Mouse (Mus musculus) adrenal gland, adult 2 months (tissue): ENCODE measurements around the gene Aven. TPM values are rescaled to one million over a fixed set of nuclear protein-coding genes. Genes with fewer than 3 reads are reported as not detected.
"Not testable (repeated sequence)": the region's sequence is repeated elsewhere in the genome, so short reads cannot be mapped to it uniquely, and the experiment has no call there.

Experiments used
- DNase-seq: peaks from one replicate; pipeline ENCODE4 v3.0.0; 2021
- long read RNA-seq: library from polyadenylated mRNA; stranded (forward); transcript quantifications from one replicate; pipeline ENCODE4 v2.0.0, GENCODE M21; 2021
- polyA plus RNA-seq: library from polyadenylated mRNA; depleted of rRNA; stranded (reverse); fragments of >200 nt; gene quantifications from 2 replicates; pipeline ENCODE4 v1.2.3, GENCODE M21; 2012; rRNA removed
- total RNA-seq, 2 experiments: library from RNA; stranded (reverse); gene quantifications; 2 replicates each; pipeline ENCODE4 v1.2.3; 2021

The Aven gene
- total RNA-seq = 10 to 100 TPM; 17.0 to 21.2 TPM
- polyA plus RNA-seq = 0.98 and 1.0 TPM in 2 replicates
- long read RNA-seq, full-length matches to known transcripts = 17 of 19 reads
- long read RNA-seq, partial matches to known transcripts = 1 of 19 reads
- long read RNA-seq, other reads (novel, unspliced or antisense) = 1 of 19 reads

DNA sequence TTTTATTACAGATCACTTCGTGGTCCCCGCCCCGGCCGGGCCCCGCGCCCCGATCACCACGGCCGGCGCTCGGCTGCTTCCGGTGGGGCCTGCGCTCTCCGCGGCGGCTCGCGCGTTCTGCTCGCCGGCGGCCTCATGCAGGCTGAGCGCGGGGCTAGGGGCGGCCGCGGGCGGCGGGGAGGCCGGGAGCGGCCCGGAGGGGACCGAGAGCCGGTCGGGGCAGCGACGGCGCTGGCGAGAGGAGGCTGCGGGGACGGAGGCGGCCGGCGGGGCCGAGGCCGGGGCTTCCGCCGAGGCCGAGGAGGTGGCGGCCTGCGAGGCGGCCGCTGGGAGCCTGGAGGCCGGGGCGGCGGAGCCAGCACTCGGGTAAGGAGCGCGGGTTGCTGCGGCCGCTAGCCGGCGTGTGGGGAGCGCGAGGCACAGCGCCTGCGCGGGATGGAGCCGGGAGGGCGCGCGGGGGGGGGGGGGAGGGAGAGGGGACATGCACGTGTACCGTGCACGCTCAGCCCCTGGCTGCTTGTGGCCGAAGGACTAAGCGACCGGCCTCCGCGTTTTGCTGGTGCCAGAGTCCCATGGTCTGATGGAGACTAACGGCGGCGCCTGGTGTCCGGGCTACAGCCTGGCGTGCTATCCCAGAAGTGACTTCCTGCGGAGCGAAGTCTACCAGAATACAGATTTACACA is at the start of gene Aven:
Gene Aven (plus strand): TSS at position 109 of the 683 bp plus-strand sequence.
- peak; percentile 94 for DNase-seq

DNA sequence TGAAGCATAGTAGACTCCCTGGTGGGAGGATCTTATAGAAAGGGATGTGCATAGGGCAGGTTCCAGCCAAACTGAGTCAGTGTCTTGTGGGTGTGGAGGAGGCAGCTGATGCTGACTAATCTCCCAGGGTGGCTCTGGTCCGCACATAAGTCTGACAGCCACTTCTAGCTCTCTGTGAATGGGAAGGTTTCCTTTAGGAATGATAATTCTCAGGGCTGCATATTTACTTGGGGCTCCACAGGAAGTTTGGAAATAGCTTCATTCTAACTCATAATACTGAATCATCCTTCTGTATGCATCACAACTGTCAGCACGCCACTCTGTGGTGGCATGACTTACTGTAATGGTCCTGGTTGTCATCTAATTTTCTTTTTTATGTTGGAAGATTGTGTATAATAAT is 49.3 kb upstream of the Aven start:
- DNase-seq = no peak

DNA sequence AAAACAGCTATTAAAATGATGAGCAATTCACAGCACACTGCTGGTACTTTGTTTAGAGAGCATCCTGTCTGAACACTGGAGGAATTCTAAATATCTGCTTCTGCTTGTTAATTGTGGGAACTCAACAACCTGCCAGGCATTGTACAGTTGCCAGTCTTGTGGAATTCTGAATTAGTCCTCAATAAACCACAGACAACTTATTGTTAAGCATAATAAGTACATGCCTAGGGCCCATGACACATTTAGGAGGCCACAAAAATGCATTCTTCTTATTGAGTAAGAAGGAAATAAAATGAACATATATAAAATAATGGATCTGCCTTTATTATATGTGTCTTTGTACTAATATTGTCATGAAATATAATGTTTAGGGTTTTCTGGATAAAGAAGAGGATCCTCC is 47.3 kb upstream of the Aven start:
- no peak for DNase-seq

DNA sequence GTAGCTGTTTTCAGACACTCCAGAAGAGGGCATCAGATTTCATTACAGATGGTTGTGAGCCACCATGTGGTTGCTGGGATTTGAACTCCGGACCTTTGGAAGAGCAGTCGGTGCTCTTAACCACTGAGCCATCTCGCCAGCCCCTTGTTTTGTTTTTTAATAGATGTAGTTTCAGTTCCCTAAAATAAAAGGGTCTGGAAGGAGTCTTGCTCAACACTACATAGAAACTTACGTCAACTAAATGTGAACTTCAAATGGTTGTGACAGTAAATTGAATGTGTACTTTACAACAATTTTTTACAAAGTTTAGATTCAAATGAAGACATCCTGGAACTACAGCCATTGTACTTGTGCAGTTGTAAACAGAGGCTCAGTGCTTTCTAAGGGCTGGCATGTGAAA is 44.7 kb upstream of the Aven start:
- DNase-seq = not testable (repeated sequence)

DNA sequence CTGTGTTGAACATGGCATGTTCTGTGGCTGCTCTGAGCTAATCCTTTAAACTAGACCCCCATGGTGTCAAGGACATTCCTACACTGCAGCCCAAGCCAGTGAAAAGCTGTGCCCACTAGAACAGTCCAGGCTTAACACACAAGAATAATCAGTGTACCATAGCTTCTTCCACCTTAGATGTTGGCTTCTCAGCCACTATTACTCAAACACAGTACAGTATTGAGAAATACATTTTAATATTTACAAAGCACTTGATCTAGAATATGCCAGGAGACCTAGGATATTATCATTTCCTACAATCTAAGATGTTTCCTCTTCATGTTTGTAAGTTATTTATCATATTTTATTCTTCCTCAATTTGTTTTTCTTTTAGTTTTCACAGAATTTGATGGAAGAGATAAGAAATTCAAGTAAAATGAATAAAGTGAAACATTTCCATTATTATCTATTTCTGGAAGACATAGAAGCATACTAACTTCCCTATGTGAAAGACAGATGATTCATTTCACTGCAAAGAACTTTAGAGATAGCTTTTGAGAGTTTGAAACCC is 44.2 kb upstream of the Aven start:
- no peak for DNase-seq

DNA sequence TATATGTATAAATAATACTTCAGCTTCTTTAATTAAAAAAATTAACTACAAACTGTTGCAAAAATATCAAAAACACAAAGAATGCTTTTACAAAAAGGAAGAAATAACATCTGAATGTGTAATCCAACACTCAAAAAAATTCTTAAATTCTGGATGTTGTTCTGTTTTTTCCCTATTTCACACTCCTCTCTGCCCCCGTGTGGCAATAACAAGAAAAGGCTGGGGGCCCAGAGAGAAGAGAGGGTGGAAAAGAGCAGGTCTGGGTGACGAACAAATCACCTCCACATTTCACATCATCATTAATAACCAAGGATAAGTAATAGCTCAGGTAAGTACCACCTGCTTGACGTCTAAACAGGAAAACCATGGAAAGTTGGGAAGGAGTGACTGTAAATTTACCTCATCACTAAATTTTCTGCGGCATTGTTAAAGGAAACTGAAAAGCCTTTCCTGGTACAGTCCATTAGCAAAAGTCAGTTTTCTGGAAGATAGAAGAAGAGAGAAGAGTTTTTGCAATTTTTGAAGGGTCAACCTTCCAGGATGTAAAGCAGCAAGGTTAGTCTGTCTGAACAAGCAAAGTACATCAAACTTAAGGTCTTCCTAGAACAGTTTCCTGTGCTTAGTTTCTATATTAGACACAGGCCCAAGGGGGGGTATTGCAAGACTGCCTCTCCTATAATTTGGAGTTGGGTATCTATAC is 43.0 kb upstream of the Aven start:
- DNase-seq = peak; percentile 15

DNA sequence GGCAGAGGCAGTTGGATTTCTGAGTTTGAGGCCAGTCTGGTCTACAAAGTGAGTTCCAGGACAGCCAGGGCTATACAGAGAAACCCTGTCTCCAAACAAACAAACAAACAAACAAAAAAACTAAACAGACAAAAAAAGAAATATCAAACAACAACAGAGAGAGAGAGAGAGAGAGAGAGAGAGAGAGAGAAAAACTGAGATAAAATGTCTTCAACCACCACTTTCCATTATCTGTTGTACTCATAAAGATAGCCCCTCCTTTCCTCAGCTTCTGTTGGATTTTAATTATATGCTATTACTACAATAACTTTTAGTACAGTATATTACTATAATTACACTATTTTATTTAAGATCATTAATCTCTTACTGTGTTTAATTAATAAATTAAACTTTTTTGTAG is 40.3 kb upstream of the Aven start:
- not testable (repeated sequence) for DNase-seq

DNA sequence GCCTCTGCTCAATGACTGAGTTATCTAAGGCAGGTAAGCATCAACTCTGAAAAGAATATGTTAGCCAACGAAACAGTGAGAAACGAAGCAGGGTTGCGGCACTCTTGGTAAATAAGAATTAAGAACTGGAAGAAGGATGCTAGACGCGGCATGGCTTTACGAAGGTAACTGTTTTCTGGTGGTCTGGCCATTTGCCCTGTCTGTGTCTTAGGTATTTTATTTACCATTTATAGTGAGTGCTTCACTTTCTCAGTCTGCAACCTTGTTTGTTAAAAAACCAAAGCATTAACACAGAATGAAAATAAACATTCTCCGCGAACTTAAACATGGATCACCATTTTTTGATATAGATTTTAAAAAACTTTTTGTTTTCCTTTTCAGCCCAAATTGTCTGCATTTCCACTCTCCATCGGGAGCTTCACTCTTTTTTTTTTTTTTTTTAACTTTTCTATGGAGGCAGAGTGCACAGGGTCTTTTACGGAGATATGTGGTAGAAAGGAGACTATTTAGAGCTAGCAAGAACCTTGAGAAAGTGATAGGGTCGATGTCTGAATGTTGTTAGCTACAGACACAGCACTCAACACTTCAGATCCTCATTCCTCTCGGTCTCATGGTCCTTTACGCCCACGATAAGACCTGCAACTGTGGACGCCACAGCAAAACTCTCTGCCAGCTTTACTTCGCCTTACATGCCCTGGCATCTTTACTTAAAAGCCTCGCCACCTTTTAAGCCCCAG is 38.5 kb upstream of the Aven start:
- DNase-seq = no peak

DNA sequence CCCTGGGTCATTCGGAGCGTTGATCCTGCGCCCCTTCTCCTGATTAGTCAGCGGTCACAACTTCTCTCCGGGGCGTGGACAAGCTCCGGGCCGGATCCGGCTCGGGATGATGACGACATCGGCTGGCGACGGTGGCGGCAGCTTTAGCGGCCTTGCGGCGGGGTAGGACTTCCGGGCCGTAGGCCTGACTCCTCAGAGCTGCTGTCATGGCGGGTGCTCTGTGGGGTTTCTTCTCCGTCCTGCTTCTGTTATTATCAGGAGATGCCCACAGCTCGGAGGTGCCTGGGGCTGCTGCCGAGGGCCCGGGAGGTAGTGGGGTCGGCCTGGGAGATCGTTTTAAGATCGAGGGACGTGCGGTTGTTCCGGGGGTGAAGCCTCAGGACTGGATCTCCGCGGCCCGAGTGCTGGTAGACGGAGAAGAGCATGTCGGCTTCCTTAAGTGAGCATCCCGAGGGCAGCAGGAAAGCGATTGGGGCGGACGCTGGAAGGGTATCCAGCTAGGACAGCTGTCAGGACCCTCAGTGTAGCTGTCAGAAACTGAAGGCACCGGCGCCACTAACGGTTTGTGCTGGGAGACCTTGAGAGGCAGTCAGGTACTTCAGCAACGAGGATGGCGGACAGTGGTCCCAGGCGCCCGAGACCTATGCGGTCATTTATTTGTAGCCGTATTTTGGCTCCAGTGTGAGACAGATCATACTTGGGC is 37.8 kb upstream of the Aven start, which contains the start of gene Emc7:
Gene Emc7 (plus strand): TSS at position 136 of the 703 bp plus-strand sequence.
- peak; percentile 99 for DNase-seq

DNA sequence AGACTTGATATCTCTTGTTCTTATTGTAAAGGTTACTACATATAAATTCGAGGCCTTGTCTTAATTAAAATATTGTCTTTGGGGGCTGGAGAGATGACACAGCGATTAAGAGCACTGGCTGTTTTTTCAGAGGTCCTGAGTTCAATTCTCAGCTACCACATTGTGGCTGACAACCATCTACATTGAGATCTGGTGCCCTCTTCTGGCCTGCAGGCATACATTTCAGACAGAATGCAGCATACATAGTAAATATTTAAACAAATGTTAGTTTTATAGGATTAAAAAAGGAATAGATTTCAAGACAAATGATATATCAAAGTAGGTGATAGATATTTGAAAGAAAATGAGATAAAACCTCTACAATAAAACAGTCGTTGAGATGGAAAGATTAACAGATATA is 32.2 kb upstream of the Aven start:
- no peak for DNase-seq

DNA sequence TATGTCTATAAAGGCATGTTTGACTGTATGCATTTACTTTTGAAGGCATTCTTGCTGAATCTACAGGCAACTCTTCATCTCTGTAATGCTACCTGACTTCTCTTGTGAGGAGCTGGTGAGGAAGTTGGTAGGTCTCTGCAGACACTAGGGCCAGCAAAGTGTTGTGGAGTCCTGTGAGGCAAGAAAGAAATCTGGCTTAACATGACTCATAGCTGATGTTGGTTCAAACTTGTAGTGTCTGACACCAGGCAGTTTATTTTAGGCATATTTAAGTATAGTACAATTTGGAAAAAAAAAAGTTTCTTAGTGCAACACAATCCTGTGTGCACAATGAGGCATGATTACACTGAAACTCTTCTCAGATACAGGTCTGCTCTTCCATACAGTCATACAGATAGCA is 23.2 kb upstream of the Aven start:
- DNase-seq = no peak

DNA sequence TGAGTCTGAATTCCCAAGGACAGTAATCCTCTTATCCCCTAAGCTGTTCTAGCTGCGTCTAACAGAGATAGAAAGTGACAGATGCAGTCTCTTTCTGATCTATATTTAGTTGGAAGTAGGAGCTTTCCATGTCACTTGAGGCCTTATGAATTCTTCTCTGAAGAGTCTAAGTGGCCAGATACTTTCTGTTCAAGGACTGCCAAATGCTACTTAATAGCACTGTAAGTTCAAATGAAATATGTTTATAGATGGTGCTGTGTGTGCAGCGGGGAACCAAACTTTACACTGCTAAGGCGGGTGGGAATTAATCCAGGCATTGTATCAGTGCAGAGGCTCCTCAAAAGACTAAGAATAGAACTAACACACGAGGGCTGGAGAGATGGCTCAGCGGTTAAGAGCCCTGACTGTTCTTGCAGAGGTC is 21.8 kb upstream of the Aven start:
- no peak for DNase-seq

DNA sequence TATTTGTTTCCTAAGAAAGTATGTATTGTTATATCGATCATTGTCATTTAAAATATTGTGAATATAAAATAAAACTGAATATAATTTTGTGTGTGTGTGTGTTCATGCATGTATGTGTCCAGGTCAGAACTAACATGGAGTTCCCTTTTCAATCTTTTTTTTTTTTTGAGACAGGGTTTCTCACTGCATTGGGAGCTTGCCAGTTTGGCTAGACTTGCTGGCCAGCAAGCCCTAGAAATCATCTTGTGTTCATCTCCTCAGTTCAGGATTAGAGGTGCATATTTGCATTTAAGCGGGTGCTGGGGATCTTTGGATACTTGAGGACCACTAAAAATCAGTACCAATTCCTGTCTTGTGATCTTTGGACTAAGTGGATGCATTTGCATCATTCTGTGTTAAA is 20.7 kb upstream of the Aven start:
- DNase-seq = no peak

DNA sequence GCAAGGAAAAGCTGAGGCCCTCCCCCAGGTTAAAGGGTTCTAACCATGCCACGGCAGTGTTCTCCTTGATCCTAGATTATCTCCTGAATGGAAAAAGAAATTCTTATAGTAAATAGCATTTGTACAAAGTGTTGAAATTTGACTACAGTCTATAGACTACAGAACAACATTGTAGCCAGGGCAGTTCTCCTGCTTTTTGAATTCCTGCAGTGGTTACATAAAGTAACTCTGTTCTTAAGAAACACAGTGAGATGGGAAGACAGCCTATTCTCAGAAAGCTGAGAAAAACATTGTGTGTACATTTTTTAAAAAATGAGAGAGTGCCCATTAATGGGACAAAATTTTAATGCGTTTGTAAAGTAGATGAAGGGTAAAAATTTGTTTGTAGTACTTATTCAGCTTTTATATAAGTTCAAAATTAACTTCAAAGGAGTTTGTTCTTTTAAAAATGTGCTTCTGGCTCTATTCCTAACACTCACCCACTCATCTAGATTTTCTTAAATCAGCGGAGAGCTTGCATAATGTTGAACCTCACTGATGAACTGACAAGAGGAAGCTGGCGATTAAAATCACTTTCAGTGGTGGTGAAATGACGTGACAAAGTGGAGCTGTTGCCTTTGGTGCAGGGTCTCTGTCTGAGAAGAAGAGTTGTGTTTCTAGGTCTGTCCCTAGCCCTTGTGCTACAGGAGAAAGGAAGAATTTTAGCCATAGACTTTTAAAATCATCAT is 17.6 kb upstream of the Aven start:
- no peak for DNase-seq

DNA sequence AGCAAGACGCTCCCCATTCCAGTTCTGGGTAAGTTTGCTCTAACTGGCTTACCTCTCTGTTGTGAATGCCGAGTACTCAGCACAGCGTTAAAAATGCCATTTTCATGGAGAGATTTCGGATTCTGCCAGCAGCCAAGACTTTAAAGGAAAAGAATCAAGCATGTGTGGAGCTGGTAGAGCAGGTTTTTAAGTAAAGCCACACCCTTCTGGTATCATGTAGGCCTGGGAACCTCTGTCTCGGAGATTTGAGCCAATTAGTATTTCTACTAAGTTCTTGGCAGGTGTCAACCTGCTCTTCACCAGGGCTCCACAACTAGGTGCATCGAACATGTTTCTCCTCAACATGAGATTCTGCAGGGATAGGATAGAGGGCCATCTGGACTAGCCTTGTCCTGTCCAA is 16.2 kb upstream of the Aven start:
- DNase-seq = no peak

DNA sequence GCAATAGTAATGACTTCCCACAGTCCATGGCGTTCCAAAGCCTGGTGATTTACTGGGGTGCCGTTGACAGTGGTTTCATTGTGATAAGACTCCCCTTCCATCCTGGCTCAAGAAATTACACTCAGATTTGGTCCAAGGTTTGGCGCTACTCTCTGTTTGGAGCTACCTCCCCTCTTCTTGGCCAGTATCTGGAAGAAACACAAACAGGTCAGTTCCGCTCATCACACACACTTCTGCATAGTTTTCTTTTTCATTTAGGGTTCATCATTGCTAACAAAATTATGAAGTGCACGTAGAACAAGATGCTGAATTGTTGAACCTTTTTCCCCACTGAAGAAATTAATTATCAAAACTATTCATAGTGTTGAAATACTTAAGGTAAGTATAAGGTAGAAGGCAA is 12.1 kb upstream of the Aven start, which contains the start of gene Chrm5:
Gene Chrm5 (minus strand): TSS at position 101 of the 400 bp plus-strand sequence.
- no peak for DNase-seq

DNA sequence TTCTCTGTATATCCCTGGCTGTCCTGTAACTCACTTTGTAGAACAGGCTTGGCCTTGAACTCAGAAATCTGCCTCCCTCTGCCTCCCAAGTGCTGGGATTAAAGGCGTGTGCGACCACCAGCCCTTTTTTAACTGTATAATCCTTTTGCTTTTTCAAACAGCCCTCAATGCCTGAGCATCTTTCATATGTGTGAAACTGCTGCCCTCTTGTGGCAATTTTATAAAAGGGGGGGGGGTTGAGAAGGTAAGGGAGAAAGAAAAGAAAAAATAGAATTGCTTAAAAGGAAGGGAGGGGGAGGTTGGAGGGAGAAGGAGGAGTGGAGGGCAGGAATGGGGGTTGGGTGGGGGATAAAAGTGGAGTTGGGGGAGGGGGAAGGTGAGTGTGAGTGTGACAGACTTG is 11.2 kb upstream of the Aven start:
- DNase-seq = peak; percentile 20

DNA sequence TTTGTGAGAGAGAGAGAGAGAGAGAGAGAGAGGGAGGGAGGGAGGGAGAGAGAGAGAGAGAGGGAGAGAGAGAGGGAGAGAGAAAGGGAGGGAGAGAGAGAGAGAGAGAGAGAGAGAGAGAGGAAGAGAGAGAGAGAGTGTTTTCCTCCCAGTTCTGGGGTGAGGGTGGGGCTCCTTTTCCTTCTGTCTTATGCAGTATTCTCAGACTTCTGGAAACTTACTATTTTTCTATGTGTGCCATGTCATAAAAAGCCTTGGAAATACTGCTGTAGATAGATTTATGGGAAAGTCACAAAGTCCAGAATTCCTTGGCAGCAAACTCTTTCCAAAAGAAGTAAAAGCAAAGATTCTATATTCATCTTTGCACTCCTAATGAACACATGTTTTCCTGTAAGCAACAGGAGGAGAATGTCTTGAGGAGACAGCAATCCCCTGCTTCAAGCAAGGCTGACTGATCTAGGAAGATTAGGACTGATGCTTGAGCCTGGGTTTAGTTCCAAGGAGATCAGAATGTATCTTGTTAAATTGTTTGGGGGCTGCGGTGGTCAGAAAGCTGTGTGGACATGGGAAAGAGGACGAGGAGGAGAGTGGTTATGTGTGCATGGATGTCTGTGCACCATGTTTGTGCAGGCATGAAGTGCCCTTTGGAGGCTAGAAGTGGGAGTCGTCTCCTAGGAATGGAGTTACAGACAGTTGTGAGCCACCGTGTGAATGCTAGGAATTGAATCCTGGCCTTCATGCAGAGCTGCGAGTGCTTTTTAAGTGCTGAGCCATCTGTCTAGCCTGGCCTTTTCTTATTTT is 10.0 kb upstream of the Aven start:
- no peak for DNase-seq

DNA sequence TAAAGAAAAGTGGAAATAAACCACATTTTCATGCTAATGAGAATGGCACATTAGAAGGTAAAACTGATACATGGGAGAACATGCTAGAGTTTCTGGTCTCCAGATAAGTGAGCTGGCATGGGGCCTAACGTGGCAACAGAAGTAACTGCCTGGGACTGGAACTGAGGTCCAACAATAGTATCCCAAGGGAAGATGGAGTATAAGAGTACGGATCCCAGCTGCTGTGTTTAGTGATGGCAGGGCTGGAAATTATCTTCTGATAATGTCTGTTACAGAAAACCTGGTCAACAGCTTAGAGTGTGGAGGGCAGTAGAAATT is 9.5 kb upstream of the Aven start:
- DNase-seq = no peak

DNA sequence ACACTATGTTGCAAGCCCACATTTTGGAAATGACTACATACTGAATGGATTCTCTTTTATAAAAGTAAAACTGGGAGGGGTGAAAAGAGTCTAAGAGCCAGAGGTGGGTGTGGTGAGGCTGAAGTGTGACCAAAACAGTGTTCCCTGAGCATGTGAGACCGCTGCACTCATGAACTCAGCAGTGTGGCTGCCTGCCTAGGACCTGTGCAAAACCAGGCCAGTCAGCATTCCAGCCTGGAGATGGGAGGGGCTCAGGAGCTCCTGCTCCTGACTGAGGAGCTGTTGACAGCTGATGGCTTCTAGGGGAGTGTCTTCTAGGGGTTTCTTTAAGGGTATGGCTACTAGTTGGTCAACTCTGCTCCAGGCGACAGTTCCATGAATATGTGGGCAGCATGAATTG is 7.9 kb upstream of the Aven start:
- no peak for DNase-seq
